Mouse (Mus musculus): ENCODE measurements around the gene Fhl3.
"Not testable (repeated sequence)": the region's sequence is repeated elsewhere in the genome, so short reads cannot be mapped to it uniquely, and the experiment has no call there.

Fhl3 gene

DNA sequence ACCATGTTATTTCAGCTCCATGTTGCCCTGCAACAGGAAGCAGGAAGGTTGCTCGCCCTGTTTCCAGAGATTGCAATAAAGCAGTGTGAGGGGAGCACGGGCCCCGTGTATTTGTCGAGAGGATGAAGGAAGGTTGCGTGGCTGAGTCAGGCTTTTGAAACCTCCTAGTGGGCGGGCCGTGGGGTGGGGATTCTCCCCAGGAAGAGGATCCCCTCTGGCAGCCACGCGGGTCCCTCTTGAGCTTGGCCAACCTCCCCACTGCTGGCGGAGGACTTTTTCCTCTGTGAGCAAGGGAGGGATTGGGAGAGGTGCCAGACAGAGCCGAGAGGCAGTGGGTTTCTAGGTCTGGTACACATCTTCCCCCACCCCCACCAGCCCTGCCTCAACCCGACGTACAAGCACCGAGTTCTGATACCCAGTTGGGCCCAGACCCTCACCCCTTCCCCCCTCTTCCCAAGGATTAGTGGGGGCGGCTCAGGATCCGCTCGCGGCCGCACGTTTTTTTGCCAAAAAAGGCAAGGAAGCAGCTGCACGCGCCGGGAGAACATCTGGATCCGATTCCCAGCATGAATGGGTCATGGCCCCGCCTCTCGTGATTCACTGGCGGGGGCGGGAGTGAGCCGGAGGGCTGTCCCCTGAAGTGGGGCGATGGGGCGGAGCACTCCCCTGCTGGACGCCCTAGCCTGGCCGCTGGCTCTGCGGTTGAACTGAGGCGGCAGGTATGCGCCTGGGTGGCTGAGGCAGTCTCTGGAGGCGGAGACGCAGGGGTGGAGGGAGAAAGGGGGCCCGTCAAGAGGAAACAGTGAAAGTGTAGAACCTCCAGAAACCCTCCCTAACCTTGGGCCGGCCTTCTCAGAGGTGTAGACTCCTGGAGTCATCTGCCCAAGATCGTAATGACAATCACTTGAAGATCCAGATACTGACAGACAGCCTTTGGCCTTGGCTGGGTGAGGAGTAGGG, 8.3 kb downstream of the Fhl3 start:
- DNase-seq (ENCODE audit: low read depth, low spot score), result peak; percentile 88

GRCm38 (mm10) chr4:124709961-124710446, 9.5 kb downstream of the Fhl3 start:
- DNase-seq (ENCODE audit: low read depth, low spot score), result no peak

- no peak for DNase-seq (ENCODE audit: low read depth, low spot score)
Measured at GRCm38 (mm10) chr4:124710776-124711291, 10.3 kb downstream of the Fhl3 start.

DNA sequence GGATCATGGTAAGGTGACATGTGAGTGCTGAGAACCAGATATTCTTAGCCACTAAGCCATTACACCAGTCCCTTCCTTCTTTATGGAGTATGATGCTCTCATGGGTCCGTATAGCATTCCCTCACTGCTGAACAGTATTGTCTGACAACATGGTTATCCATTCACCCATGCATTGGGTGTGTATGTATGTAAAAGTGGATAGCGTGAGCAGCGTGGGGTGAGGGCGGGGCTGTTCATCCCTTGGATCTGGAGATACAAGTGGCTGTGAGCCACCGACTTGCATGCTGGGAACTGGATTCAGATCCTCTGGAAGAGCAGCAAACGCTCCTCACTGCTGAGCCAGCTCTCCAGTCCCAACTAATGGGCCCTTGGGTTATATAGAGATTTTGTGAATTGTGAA, 12.1 kb downstream of the Fhl3 start:
- no peak for DNase-seq (ENCODE audit: low read depth, low spot score)

DNA sequence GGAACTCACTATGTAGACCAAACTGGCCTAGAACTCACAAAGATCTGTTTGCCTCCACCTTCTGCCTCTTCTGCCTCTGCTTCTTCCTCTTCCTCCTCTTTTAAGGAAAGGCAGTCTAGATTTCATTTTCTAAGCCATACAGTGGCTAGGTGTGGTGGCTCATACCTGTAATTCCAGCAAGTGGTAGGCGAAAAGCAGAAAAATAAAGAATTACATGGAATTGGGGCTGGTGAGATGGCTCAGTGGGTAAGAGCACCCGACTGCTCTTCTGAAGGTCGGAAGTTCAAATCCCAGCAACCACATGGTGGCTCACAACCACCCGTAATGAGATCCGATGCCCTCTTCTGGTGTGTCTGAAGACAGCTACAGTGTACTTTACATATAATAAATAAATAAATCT, 13.3 kb downstream of the Fhl3 start:
- DNase-seq (ENCODE audit: low read depth, low spot score), result not testable (repeated sequence)

- peak; percentile 91 for DNase-seq (ENCODE audit: low read depth, low spot score)
Measured at GRCm38 (mm10) chr4:124714545-124715481, 14.3 kb downstream of the Fhl3 start, which contains the start of gene Sf3a3. Gene Sf3a3 (plus strand): TSS chr4:124714776.

DNA sequence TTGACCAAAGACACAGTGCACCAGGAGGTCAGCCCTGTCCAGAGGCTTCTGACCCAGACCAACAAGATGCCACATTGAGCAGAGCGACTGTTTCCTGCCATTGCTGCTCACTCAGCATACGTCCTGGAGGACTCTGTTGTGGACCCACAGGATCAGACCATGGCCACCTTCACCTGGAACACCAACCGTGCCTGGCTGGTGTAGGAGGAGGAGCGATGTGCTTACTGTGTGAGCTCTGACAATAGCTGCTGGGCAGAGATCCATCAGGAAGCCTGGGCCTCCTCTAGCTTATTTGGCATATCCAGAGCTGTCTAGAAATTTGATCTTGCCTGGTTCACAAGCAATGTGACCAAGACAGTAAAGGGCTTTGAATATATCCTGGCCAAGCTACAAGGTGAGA, 18.6 kb downstream of the Fhl3 start:
- no peak for DNase-seq (ENCODE audit: low read depth, low spot score)

DNA sequence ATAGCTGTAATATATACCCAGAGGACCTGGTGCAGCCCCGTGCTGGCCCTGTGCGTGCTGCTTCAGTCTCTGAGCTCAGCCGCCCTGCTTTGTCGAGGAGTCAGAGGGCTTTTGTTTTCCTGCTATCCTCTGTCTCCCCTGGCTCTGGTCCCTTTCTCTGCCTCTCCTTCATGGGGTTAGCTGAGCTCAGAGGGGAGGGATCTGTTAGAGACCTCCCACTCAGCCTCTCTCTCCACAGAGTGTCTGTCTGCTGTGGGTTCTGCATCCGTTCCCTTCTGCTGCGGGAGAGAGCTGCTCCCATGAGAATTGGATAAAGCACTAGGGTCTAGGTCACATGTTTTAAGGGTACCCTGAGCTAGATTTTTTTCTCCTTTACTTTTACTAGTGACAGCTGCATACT, 25.6 kb downstream of the Fhl3 start:
- DNase-seq (ENCODE audit: low read depth, low spot score), result no peak

GRCm38 (mm10) chr4:124736952-124737351, 36.5 kb downstream of the Fhl3 start:
- no peak for DNase-seq (ENCODE audit: low read depth, low spot score)

DNA sequence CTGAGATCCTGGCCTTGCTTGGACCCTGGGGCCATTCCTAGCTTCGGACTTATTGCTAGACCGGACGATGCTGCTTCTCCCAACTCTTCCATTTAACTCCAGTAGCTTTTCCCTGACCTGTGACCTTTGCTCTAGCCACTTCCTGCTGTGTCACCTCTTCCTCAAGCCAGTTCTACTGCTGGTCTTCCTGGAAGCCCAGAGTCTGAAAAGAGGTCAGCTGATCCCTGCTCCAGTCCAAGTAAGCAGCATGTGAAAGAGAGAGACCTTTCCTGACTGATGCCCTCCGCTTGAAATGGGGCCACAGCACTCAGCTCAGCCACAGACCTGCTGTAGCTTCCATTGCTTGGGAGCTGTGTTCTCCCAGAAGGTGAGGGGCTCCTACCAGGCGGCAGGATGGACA, 37.0 kb downstream of the Fhl3 start:
- DNase-seq (ENCODE audit: low read depth, low spot score), result no peak

DNA sequence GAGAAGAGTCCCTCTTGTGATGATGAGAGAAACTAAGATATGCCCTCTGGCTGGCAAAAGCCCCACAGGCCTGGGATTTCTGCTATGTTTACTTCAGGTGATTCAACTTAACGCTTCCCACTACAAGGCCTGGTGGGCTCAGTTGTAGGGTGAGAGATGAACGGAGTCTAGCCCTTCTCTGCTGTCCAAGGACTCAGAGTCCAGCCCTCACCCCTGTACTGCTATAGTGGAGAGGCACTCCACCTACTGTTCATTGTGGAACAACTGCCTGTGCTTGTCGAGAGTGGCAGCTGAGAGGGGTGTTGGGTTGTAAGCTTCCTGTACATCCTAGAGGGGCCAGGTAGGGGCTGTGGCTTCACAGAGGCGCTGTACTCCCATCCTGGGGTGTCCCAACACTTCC, 37.5 kb downstream of the Fhl3 start:
- no peak for DNase-seq (ENCODE audit: low read depth, low spot score)

DNA sequence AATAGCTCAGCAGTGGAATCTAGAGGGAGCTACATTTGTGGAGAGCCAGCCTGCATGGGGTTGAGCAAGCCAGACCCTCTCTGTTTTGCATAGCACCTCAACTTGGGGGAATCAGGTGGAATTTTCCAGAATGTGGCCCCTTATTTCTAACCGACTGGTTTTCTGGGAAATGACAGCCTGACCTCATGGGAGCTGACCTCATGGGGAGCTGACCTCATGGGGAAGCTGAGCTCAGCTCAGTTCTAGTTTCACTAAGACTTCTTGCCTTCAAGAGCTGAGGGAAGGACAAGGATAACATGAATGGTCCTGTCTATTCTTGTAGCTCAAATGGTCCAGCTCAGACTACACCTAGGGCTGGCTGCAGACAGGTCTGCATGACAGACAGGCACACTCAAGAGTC, 38.3 kb downstream of the Fhl3 start:
- DNase-seq (ENCODE audit: low read depth, low spot score), result no peak

DNA sequence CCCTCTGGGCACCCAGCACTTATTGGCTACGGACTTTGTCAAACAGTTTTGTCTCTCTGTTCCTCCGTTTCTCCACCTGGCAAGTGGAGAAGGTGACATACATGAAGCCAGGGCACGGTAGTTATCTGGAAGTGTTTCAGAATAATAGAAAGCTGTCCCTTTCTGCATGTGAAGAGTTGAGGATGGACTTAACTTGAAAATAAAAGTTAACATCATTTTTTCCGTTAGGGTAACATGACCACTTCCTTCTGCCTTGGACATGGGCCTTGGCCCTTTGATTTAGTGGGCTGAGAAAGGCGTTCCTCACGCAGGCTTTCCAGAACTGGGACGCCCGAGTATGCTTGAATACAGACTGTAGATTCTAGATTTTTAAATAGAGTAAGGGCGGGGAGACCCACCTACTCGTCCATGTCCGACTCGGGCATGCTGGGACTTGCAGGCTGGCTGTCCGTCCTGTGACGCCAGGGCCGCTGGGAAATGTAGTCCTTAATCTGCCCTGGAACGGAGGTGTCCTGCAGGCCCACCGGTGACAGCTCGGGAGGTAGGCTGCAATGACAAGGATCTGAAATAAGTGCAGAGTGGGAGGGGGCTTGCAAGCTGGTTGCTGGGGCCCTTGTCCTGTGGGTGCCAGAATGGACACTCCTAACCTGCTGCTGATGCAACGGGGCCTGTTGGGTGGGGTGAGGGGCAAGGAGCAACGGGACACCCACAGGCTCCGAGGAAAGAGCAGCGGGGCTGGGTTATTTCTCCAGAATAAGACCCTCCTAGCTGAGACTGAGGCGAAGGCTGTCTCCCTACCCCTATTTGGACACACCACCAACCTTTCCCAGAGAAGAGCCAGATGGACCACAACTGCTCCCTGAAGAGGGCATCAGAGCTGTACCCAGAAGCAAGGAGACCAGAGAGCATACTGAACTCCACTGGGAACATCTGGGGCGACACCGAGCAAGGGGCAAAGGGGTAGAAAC, 41.2 kb downstream of the Fhl3 start, which contains the start of gene Inpp5b:
Gene Inpp5b, plus strand, starts transcription at position 475 of the 968 bp plus-strand sequence.
- DNase-seq (ENCODE audit: low read depth, low spot score), result peak; percentile 71

- no peak for DNase-seq (ENCODE audit: low read depth, low spot score)
Measured at GRCm38 (mm10) chr4:124742839-124743238, 42.3 kb downstream of the Fhl3 start.

DNA sequence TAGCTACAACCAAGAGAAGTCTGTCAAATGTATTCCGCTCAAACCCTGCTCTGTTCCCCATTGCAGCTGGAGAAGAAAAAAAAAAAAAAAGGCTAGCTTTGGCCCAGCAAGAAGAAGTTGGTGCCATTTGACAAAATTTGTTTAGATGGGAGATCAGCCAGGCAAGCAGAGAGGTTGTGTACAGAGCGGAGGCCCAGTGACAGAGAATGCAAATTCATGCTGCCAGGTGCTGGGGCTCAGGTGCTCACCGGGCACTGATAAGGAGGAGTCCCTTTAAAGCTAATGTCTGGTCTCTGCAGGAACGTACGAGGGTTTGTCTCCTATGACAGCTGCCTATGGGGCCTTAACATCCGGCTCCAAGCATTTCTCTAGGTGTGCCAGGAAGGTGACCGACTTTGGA, 46.1 kb downstream of the Fhl3 start:
- DNase-seq (ENCODE audit: low read depth, low spot score), result no peak

- DNase-seq (ENCODE audit: low read depth, low spot score), result no peak
Measured at GRCm38 (mm10) chr4:124747851-124748250, 47.4 kb downstream of the Fhl3 start.

GRCm38 (mm10) chr4:124751300-124752250, 51.1 kb downstream of the Fhl3 start:
- DNase-seq (ENCODE audit: low read depth, low spot score), result peak; percentile 95

- no peak for DNase-seq (ENCODE audit: low read depth, low spot score)
Measured at GRCm38 (mm10) chr4:124752281-124753199, 52.0 kb downstream of the Fhl3 start.

Data from skeletal muscle tissue, adult 2 months (tissue).